Mouse (Mus musculus): ENCODE data around the gene Arhgef2.
"Not testable (repeated sequence)": the region's sequence is repeated elsewhere in the genome, so short reads cannot be mapped to it uniquely, and the experiment has no call there.

The Arhgef2 gene

GRCm38 (mm10) chr3:88590246-88590645, 15.5 kb upstream of the Arhgef2 start:
- DNase-seq (ENCODE audit: low spot score in 2 of 2) = no peak

- DNase-seq (ENCODE audit: low spot score in 2 of 2) = no peak
These were observed 14.7 kb upstream of the Arhgef2 start for GRCm38 (mm10) chr3:88591044-88591443.

DNA sequence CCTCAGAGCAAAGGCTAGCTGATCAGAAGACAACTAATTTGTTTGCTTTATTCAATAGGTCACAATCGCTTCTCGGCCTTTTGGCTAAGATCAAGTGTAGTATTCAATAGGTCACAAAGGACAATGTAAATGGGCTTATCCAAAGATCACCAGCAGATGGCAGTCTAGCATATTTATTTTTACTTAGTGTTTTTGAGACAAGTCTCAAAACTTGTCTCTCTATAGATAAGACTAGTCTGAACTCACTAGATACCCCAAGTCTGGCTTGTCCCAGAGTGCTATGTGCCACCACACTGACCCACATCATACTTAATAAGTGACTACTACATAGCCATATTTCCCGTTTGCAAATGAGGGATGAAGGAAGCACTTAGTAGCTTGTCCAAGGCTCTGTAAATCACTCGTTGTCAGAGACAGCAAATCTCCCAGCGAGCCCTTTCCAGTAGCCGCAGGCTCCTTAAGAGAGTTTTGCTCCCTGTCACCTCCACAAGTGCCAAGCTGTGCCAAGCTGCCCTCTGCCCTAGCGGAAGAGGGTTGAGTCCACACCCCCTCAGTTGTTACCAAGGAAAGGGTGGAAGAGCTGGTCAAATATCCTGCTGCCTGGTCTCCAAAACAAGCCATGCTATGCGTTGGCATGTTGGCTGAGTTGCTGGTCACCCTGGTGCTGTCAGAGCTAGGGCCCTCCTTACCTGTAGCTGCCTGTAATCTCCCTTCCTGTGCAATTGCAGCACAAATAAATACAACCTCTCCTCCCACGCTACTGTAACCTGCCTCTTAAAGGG, 13.6 kb upstream of the Arhgef2 start:
- peak; percentile 47 to 58 for DNase-seq (ENCODE audit: low spot score in 2 of 2)

- DNase-seq (ENCODE audit: low spot score in 2 of 2) = no peak
These were observed 12.7 kb upstream of the Arhgef2 start for GRCm38 (mm10) chr3:88592942-88593576.

- no peak for DNase-seq (ENCODE audit: low spot score in 2 of 2)
These were observed 11.7 kb upstream of the Arhgef2 start for GRCm38 (mm10) chr3:88593893-88594580.

GRCm38 (mm10) chr3:88596547-88596946, 9.2 kb upstream of the Arhgef2 start:
- not testable (repeated sequence) for DNase-seq (ENCODE audit: low spot score in 2 of 2)

- no peak for DNase-seq (ENCODE audit: low spot score in 2 of 2)
These were observed 3.3 kb upstream of the Arhgef2 start for GRCm38 (mm10) chr3:88602466-88602865.

- DNase-seq (ENCODE audit: low spot score in 2 of 2) = peak; percentile 72 to 81
These were observed 2.0 kb upstream of the Arhgef2 start for GRCm38 (mm10) chr3:88603714-88604161.

- no peak for DNase-seq (ENCODE audit: low spot score in 2 of 2)
These were observed 903 bp upstream of the Arhgef2 start for GRCm38 (mm10) chr3:88604863-88605262.

GRCm38 (mm10) chr3:88607065-88607757, 1.4 kb downstream of the Arhgef2 start:
- peak; percentile 85 to 89 for DNase-seq (ENCODE audit: low spot score in 2 of 2)

- DNase-seq (ENCODE audit: low spot score in 2 of 2) = no peak
These were observed 2.0 kb downstream of the Arhgef2 start for GRCm38 (mm10) chr3:88607758-88608138.

GRCm38 (mm10) chr3:88609066-88609465, 3.3 kb downstream of the Arhgef2 start:
- DNase-seq (ENCODE audit: low spot score in 2 of 2) = no peak

GRCm38 (mm10) chr3:88614418-88614817, 8.7 kb downstream of the Arhgef2 start:
- DNase-seq (ENCODE audit: low spot score in 2 of 2) = no peak

DNA sequence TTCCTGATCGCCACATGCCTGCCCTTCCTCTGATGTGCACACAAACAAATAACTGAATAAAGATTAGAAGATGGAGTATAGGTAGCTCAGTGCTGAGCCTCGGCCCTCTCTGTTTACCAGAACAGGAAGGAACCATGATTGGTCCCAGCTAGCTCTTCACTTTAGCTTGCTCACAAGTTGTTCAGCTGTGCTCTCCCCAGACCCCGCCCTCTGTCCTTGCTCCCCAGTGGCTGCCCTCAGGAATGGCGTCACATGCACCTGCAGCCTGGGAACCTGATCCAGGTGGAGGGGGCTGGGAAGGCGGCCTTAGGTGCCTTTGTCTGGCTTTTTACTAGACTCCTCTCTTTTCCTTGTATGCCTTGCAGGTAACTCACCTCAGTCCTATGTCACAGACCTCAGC, 9.4 kb downstream of the Arhgef2 start:
- DNase-seq (ENCODE audit: low spot score in 2 of 2) = no peak

DNA sequence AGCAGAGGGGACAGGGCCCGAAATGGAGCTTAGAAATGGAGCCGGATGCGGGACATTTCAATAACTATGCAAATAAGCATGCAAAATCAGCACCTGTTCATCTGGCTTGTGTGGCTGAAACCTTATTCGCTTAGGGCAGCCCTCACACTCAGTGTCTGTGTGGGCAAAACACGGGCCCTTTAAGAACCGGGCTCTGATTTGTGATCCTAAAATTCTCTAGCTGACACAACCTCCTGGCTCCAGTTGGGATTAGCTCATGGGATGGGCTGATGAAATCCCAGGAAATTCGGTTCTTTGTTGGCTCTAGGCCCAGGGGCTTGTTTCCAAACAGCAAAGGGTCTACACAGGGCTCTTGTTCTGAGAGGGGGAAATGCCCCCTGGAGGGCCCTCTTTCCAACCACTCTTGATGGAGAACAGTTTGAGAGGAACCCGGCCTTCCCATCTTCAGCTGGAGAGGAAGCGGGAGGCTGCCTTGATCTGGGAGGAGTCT, 10.2 kb downstream of the Arhgef2 start:
- peak; percentile 57 to 76 for DNase-seq (ENCODE audit: low spot score in 2 of 2)

- no peak for DNase-seq (ENCODE audit: low spot score in 2 of 2)
These were observed 11.3 kb downstream of the Arhgef2 start for GRCm38 (mm10) chr3:88616951-88617500.

DNA sequence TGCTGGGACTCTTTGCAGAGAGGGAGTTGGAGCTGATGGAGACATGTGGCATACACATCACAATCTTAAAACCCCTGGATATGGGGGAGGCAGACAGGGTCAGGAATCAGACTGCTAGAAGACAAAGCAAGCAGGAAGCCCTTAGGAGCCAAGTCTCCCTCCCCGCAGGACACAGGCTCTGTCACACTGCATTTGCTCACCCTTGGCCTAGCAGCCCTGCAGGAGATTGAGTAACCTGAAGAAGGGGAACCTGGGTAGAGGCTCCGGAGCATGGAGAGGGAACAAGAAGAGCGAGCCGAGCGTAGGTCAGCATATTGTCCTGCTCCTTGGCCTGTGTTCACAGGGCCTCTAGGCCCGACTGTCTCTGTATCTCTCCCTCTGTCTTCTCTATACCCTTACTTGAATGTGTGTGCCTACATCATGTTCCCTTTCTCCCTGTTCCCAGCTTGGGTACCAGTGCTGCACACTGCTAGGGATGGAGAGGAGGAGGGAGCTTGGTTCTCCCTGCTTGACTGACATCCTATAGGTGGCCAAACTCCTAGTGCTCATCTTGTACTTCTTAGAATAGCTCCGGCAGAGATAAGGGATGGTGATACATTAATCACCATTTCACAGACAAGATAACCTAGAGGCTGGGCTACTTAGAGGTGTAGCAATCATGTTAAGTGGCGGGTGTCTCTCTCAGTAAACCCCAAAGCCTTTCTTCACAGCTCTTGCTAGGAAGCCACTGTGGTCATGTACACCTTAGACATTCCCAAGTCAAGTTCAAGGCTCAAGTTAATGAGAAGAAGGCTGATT, 12.5 kb downstream of the Arhgef2 start:
- DNase-seq (ENCODE audit: low spot score in 2 of 2) = peak in 1 of 2 experiments; percentile 48

DNA sequence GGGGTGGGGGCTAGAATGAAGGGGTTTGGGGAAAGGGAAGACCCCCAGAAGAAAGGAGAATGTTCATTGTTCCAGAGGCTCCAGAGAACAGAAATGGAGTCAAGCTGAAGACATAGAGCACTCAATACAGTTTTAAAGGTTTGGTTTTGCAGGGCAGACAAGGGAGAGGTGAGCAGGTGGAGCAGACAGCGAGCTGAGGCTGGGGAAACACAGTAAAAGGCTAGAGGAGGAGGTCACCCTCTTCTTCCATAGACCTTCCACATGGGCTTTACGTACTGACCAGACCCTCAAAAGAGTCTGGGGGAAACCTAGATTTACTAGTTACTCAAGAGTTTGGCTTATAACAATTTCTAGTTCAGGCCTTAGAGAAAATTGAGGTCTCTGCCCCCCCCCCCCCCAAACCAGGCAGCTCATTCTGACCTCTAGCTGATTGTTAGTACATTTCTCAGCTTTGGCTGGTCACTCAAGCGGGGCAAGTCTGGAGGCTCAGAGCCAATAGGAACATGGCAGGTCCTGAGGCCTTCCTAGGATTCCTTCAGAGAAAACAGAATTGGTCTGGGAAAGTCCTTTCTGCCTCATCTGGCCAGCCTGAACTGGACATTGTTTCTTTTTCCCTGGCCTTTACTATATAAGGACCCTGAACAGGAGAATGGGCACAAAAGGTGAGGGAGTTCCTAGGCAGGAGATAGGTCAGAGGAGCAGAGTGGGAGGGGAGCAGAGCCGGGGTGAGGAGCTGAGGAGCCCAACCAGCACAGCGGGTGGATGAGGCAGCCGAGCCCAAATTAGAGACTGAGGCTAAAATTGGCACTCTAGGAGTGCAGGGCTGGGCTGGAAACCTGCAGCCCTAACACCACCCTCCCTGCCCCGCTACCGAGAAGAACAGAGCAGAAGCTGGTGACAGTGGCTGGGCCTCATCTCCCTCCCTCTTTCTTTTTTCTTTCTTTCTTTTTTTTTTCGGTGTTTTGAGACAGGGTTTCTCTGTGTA, 13.6 kb downstream of the Arhgef2 start:
- DNase-seq (ENCODE audit: low spot score in 2 of 2) = no peak

Measured in urinary bladder, postnatal 36 days (tissue).